ENCODE assay signal across 18 mouse cellular contexts in the genomic region with DNA sequence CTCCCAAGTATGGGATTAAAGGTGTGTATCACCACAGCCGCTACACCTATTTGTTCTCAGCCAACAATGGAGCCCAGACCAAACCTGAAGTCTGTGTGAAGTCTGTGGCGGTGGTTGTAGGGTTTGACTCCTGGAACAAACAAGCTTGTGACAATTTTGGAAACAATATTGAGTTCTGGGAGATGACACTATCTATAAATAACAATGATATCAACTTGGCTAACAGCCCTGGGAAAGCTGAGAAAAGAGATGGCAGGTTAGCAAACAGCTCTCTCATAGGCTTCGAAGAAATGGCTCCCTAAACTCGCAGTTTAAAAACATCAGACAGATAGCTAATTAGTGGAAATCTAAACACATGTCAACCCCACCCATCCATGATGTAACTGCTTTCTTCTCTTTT. TPM values are rescaled to one million over a fixed set of nuclear protein-coding genes. Genes with fewer than 3 reads are reported as not detected.
"Had no signal": no experiment of that assay in that cellular context is flagged by ENCODE, and none has a peak within 500 bp of the region (broad histone marks: within the 10 kb centered on the region; RNA-seq: fewer than 3 reads in every experiment).

No protein-coding gene starts in this region.

- H3K4me3 ChIP-seq: limb, embryonic 10.5 days; limb, embryonic 13.5 days; liver, embryonic 12.5 days; liver, embryonic 15.5 days had no signal

- H3K27me3 ChIP-seq: limb, embryonic 13.5 days; liver, embryonic 12.5 days had no signal

- H3K9me3 ChIP-seq: limb, embryonic 10.5 days; limb, embryonic 13.5 days; liver, embryonic 12.5 days; liver, embryonic 15.5 days had no signal

- DNase-seq: kidney, adult 18-20 months; kidney, adult 9 months; kidney, postnatal 14 days; kidney, postnatal 4 days; layer of hippocampus, adult 9-11 months; liver; lung, adult 18-20 months; midbrain, embryonic 14.5 days; thymus, adult 18-20 months; thymus, postnatal 36 days had no signal

- H3K4me2 ChIP-seq: limb, embryonic 13.5 days; liver, embryonic 12.5 days; liver, embryonic 15.5 days had no signal

- H3K27ac ChIP-seq: limb, embryonic 10.5 days; limb, embryonic 13.5 days; liver, embryonic 12.5 days; liver, embryonic 15.5 days; macrophage had no signal

- H3K4me1 ChIP-seq: liver, embryonic 12.5 days had no signal

- H3K36me3 ChIP-seq: limb, embryonic 10.5 days; limb, embryonic 13.5 days; liver, embryonic 12.5 days; liver, embryonic 15.5 days had no signal

- H3K9ac ChIP-seq: limb, embryonic 13.5 days; liver, embryonic 12.5 days; liver, embryonic 15.5 days had no signal

- ATAC-seq: liver, embryonic 12.5 days had no signal

RNA-seq across cellular contexts. Expression of gene Lipc, which starts 13.0 kb away (rescaled TPM):
- total RNA-seq: midbrain, postnatal 0 days had no signal
- polyA plus RNA-seq: limb, embryonic 10.5 days; limb, embryonic 13.5 days; midbrain, embryonic 14.5 days; midbrain, postnatal 0 days; neural tube, embryonic 11.5 days; testis, adult 2 months had no signal
